Mouse (Mus musculus) olfactory bulb, adult 2 months (tissue): ENCODE results near the gene Arhgef5.

Source experiments
- CTCF ChIP-seq: fragments of 200-500 bp; IDR thresholded peaks from 2 replicates; pipeline ENCODE4 v1.5.1; 2012; ENCODE audit warnings: low read depth, mild to moderate bottlenecking, low read length, moderate library complexity; ENCODE audit not compliant: insufficient read depth
- POLR2A ChIP-seq: fragments of 200-500 bp; IDR thresholded peaks from 2 replicates; pipeline ENCODE4 v1.6.1; 2012; ENCODE audit warnings: mild to moderate bottlenecking, low read depth, low read length, moderate library complexity; ENCODE audit not compliant: insufficient read depth

- no peak for TF ChIP-seq CTCF
- TF ChIP-seq POLR2A = no peak
These were observed 31.6 kb downstream of the Arhgef5 start for GRCm38 (mm10) chr6:43296798-43297507.
